ENCODE assay signal across 27 mouse cellular contexts in genomic region chr11:107929712-107930111, GRCm38 (mm10). TPM values are rescaled to one million over a fixed set of nuclear protein-coding genes. Genes with fewer than 3 reads are reported as not detected.
A peak's percentile ranks its signal among the peaks of the same experiment; 100 is the strongest.
DNase-seq lines count a peak whose midpoint lies in the region; ATAC-seq and TF ChIP-seq lines count a peak whose summit lies in the region.
"Had no signal": no experiment of that assay in that cellular context is flagged by ENCODE, and none has a peak within 500 bp of the region (broad histone marks: within the 10 kb centered on the region; RNA-seq: fewer than 3 reads in every experiment).

No protein-coding gene starts in this region.

- TF ChIP-seq POLR2A in olfactory bulb, adult 2 months (IDR thresholded peaks at IDR 0.05; ENCODE audit: insufficient read depth, low read depth, low read length), result no peak

- H3K4me3 ChIP-seq in olfactory bulb, adult 2 months (ENCODE audit: insufficient read depth, low read depth, low read length), result no peak overlapping the region
- H3K4me3 ChIP-seq: embryonic facial prominence, embryonic 12.5 days; embryonic facial prominence, embryonic 15.5 days; heart, embryonic 12.5 days; heart, embryonic 15.5 days; hindbrain, embryonic 10.5 days; hindbrain, embryonic 13.5 days had no signal

- H3K4me1 ChIP-seq in olfactory bulb, adult 2 months (ENCODE audit: control insufficient read depth, insufficient read depth, low read length), result peaks cover 13% of the 10 kb centered on the region
- H3K4me1 ChIP-seq: embryonic facial prominence, embryonic 12.5 days; embryonic facial prominence, embryonic 15.5 days; heart, embryonic 12.5 days; heart, embryonic 15.5 days; hindbrain, embryonic 10.5 days; hindbrain, embryonic 13.5 days had no signal

- WGBS in olfactory bulb, adult 2 months, result 33% methylated on average over 3 of the region's 3 CpGs

- peak; percentile 64 for ATAC-seq in frontal cortex, adult (ENCODE audit: low TSS enrichment)
- ATAC-seq: forebrain, embryonic 14.5 days; hindbrain, embryonic 16.5 days; Patski had no signal

- TF ChIP-seq CTCF in olfactory bulb, adult 2 months (IDR thresholded peaks at IDR 0.05; ENCODE audit: insufficient read depth, low read depth, low read length), result no peak

- no peak for DNase-seq in frontal cortex, postnatal 10 days (ENCODE audit: low spot score in 2 of 2)
- DNase-seq in right cerebral cortex, adult 18-20 months, result peak; percentile 58
- DNase-seq in right cerebral cortex, postnatal 10 days (ENCODE audit: low spot score in 2 of 2), result no peak
- no peak for DNase-seq in layer of hippocampus, adult 11-12 months (ENCODE audit: low spot score)
- DNase-seq: adrenal gland, postnatal 10 days; adrenal gland, postnatal 36 days; B cell, adult 2 months; cerebellum, adult 11 months; cerebellum, adult 2 months; cerebellum, adult 9-11 months; cerebellum, postnatal 25 days; gastrocnemius, postnatal 25 days; heart, adult 18-20 months; heart, postnatal 10 days; heart, postnatal 36 days had no signal

- 0 out of 2 replicates have a peak overlapping the region, but pooled peaks have one; percentile 1 for H3K27ac ChIP-seq in olfactory bulb, adult 2 months (ENCODE audit: insufficient read depth, low read depth, low read length)
- H3K27ac ChIP-seq: embryonic facial prominence, embryonic 12.5 days; embryonic facial prominence, embryonic 15.5 days; heart, embryonic 15.5 days; hindbrain, embryonic 10.5 days; hindbrain, embryonic 13.5 days had no signal

RNA-seq across cellular contexts. Expression of gene Cacng5, which starts 14.9 kb away (rescaled TPM):
- polyA plus RNA-seq in olfactory bulb, adult 2 months (2012; ENCODE audit: insufficient read depth, insufficient read length, low replicate concordance, missing spikeins), result 289 TPM in 1 of 2 replicates, not detected in the other
- polyA plus RNA-seq: G1E; heart, embryonic 12.5 days; Patski had no signal
